In the genomic region with DNA sequence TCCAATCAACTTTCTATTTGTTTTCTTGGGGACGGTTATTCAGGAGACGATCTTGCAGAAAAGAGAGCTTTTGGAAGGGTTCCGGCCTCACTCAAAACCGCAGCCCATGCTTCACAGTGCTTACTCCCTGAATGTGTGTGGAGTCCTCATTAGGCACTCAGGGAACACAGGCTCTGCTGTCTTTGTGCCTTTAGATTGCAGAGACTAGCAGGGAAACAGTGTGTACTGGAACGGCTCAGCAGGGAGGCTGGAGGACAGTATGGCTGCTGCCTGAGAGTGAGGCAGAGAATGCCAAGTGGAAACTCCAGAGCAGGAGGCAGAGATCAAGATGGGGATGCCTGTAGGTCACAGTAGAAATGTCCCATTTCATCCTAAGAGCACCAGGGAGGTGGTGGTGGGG, we compare ENCODE assay signal across 13 mouse cellular contexts.
DNase-seq lines count a peak whose midpoint lies in the region; ATAC-seq lines count a peak whose summit lies in the region.
"Had no signal": no experiment of that assay in that cellular context is flagged by ENCODE, and none has a peak within 500 bp of the region (broad histone marks: within the 10 kb centered on the region; RNA-seq: fewer than 3 reads in every experiment).

No protein-coding gene starts in this region.

- H3K9me3 ChIP-seq in forebrain, embryonic 13.5 days (replicated peaks): no peaks in the 10 kb centered on the region
- H3K9me3 ChIP-seq in forebrain, embryonic 12.5 days: no peaks in the 10 kb centered on the region
- no peaks in the 10 kb centered on the region for H3K9me3 ChIP-seq in midbrain, embryonic 14.5 days (ENCODE audit: control insufficient read depth, low read length)
- H3K9me3 ChIP-seq in midbrain, embryonic 10.5 days (replicated peaks): no peaks in the 10 kb centered on the region
- H3K9me3 ChIP-seq: heart, embryonic 12.5 days; limb, embryonic 12.5 days had no signal

- H3K9ac ChIP-seq in forebrain, embryonic 13.5 days: no peak overlapping the region
- H3K9ac ChIP-seq in forebrain, embryonic 12.5 days: no peak overlapping the region
- no peak overlapping the region for H3K9ac ChIP-seq in midbrain, embryonic 14.5 days (replicated peaks; ENCODE audit: low read length)
- H3K9ac ChIP-seq: heart, embryonic 12.5 days; limb, embryonic 12.5 days had no signal

- no peaks in the 10 kb centered on the region for H3K36me3 ChIP-seq in forebrain, embryonic 13.5 days (ENCODE audit: poor library complexity, severe bottlenecking)
- H3K36me3 ChIP-seq in forebrain, embryonic 12.5 days (replicated peaks): no peaks in the 10 kb centered on the region
- H3K36me3 ChIP-seq in midbrain, embryonic 14.5 days (ENCODE audit: control insufficient read depth, insufficient read depth, low read length): no peaks in the 10 kb centered on the region
- no peaks in the 10 kb centered on the region for H3K36me3 ChIP-seq in midbrain, embryonic 10.5 days
- H3K36me3 ChIP-seq: heart, embryonic 12.5 days; limb, embryonic 12.5 days had no signal

- peak; percentile 42 for DNase-seq in midbrain, embryonic 14.5 days
- no peak for DNase-seq in midbrain, embryonic 10.5 days (ENCODE audit: low spot score)
- peak; percentile 55 for DNase-seq in cerebellum, adult 9-11 months
- DNase-seq in left cerebral cortex, postnatal 4 days: peak; percentile 37
- DNase-seq in ovary, adult 18-20 months (ENCODE audit: low spot score): no peak
- no peak for DNase-seq in urinary bladder, postnatal 4 days (ENCODE audit: low spot score in 2 of 2)
- DNase-seq: adrenal gland, postnatal 25 days; kidney, adult 18-20 months; thymus, postnatal 14 days had no signal

- no peaks in the 10 kb centered on the region for H3K27me3 ChIP-seq in forebrain, embryonic 13.5 days
- no peaks in the 10 kb centered on the region for H3K27me3 ChIP-seq in forebrain, embryonic 12.5 days
- no peaks in the 10 kb centered on the region for H3K27me3 ChIP-seq in midbrain, embryonic 14.5 days (ENCODE audit: control insufficient read depth, insufficient read depth, low read length)
- no peaks in the 10 kb centered on the region for H3K27me3 ChIP-seq in midbrain, embryonic 10.5 days (ENCODE audit: low read depth, poor library complexity, severe bottlenecking)
- H3K27me3 ChIP-seq: heart, embryonic 12.5 days; limb, embryonic 12.5 days had no signal

- H3K27ac ChIP-seq in forebrain, embryonic 13.5 days: no peak overlapping the region
- no peak overlapping the region for H3K27ac ChIP-seq in forebrain, embryonic 12.5 days
- H3K27ac ChIP-seq in midbrain, embryonic 14.5 days (replicated peaks; ENCODE audit: low read depth, low read length): no peak overlapping the region
- no peak overlapping the region for H3K27ac ChIP-seq in midbrain, embryonic 10.5 days (replicated peaks)
- H3K27ac ChIP-seq: limb, embryonic 12.5 days had no signal

- intact Hi-C loops in left cerebral cortex, postnatal 4 days (cut with DNase I): no loop called here

- peaks cover 1% of the 10 kb centered on the region; the same call in 1 of the 2 replicates for H3K4me1 ChIP-seq in forebrain, embryonic 13.5 days
- peaks cover 1% of the 10 kb centered on the region for H3K4me1 ChIP-seq in forebrain, embryonic 12.5 days
- peaks cover 5% of the 10 kb centered on the region; the same call in 1 of the 2 replicates for H3K4me1 ChIP-seq in midbrain, embryonic 14.5 days (ENCODE audit: control insufficient read depth, insufficient read depth, low read length)
- H3K4me1 ChIP-seq in midbrain, embryonic 10.5 days: peaks cover 2% of the 10 kb centered on the region; the same call in 1 of the 2 replicates
- H3K4me1 ChIP-seq: limb, embryonic 12.5 days had no signal

- peak; percentile 45; the same call in 1 of the 2 replicates for ATAC-seq in forebrain, embryonic 13.5 days
- no peak for ATAC-seq in forebrain, embryonic 12.5 days (ENCODE audit: low FRiP score)
- no peak for ATAC-seq in midbrain, embryonic 14.5 days (ENCODE audit: low FRiP score, low TSS enrichment)

- 48% methylated on average over 5 of the region's 5 CpGs for WGBS in forebrain, embryonic 13.5 days
- 53% methylated on average over 5 of the region's 5 CpGs for WGBS in forebrain, embryonic 12.5 days
- WGBS in midbrain, embryonic 14.5 days: 76% methylated on average over 5 of the region's 5 CpGs
- WGBS in midbrain, embryonic 10.5 days: 82% methylated on average over 5 of the region's 5 CpGs

- no peak overlapping the region for H3K4me3 ChIP-seq in forebrain, embryonic 13.5 days
- no peak overlapping the region for H3K4me3 ChIP-seq in forebrain, embryonic 12.5 days (replicated peaks)
- H3K4me3 ChIP-seq in midbrain, embryonic 14.5 days (replicated peaks; ENCODE audit: low read depth, low read length): no peak overlapping the region
- no peak overlapping the region for H3K4me3 ChIP-seq in midbrain, embryonic 10.5 days
- H3K4me3 ChIP-seq: heart, embryonic 12.5 days; limb, embryonic 12.5 days had no signal

- no peak overlapping the region for H3K4me2 ChIP-seq in forebrain, embryonic 13.5 days
- H3K4me2 ChIP-seq in forebrain, embryonic 12.5 days: no peak overlapping the region
- H3K4me2 ChIP-seq in midbrain, embryonic 14.5 days (ENCODE audit: low read length): no peak overlapping the region
- H3K4me2 ChIP-seq: heart, embryonic 12.5 days; limb, embryonic 12.5 days had no signal

Comparison
In these comparisons a context has a peak if more than half of its experiments do, and no peak if none do; other contexts are left out.
1. DNase-seq: peak in midbrain, embryonic 14.5 days (single experiment), cerebellum, adult 9-11 months (single experiment) and left cerebral cortex, postnatal 4 days (single experiment); none in midbrain, embryonic 10.5 days (single experiment), ovary, adult 18-20 months (single experiment) and urinary bladder, postnatal 4 days (0 of 2).